Mouse (Mus musculus) stomach, postnatal 0 days (tissue): Measurements from ENCODE around the gene App.

Experiments used
- CTCF ChIP-seq: IDR thresholded peaks from 2 replicates; pipeline ENCODE4 v1.5.1; 2016; ENCODE audit warnings: antibody characterized with exemption, low read depth, mild to moderate bottlenecking, moderate library complexity
- EP300 ChIP-seq: optimal IDR thresholded peaks from 2 replicates; pipeline ENCODE3; 2016; ENCODE audit warnings: antibody characterized with exemption

- no peak for TF ChIP-seq CTCF
- no peak for TF ChIP-seq EP300
Observed at GRCm38 (mm10) chr16:85100806-85101205, 72.8 kb downstream of the App start.
